Comparison of ENCODE assay signal across 17 mouse cellular contexts in genomic region chr10:8495543-8496141, GRCm38 (mm10). TPM values are rescaled to one million over a fixed set of nuclear protein-coding genes. Genes with fewer than 3 reads are reported as not detected.
DNase-seq lines count a peak whose midpoint lies in the region; ATAC-seq and TF ChIP-seq lines count a peak whose summit lies in the region.
"Had no signal": no experiment of that assay in that cellular context is flagged by ENCODE, and none has a peak within 500 bp of the region (broad histone marks: within the 10 kb centered on the region; RNA-seq: fewer than 3 reads in every experiment).

No protein-coding gene starts in this region.

- no peaks in the 10 kb centered on the region for H3K36me3 ChIP-seq in embryonic facial prominence, embryonic 12.5 days
- no peaks in the 10 kb centered on the region for H3K36me3 ChIP-seq in embryonic facial prominence, embryonic 10.5 days (replicated peaks)
- no peaks in the 10 kb centered on the region for H3K36me3 ChIP-seq in kidney, postnatal 0 days (ENCODE audit: insufficient read depth, low read length)
- H3K36me3 ChIP-seq in limb, embryonic 14.5 days (ENCODE audit: control insufficient read depth, insufficient read depth, low read length) = 0 out of 2 replicates have a peak, but pooled peaks cover 4% of the 10 kb centered on the region
- H3K36me3 ChIP-seq in thymus, adult 2 months (ENCODE audit: control insufficient read depth, insufficient read depth, low read length) = no peaks in the 10 kb centered on the region
- H3K36me3 ChIP-seq: forebrain, embryonic 10.5 days; heart, embryonic 13.5 days had no signal

- TF ChIP-seq POLR2A in limb, embryonic 14.5 days (IDR thresholded peaks at IDR 0.05; ENCODE audit: borderline replicate concordance, extremely low read depth, insufficient read depth, insufficient read length) = no peak
- TF ChIP-seq POLR2A in thymus, adult 2 months (IDR thresholded peaks at IDR 0.05; ENCODE audit: control insufficient read depth, extremely low read depth, insufficient read depth, low read length, poor library complexity) = no peak

- H3K4me3 ChIP-seq in embryonic facial prominence, embryonic 12.5 days = no peak overlapping the region
- no peak overlapping the region for H3K4me3 ChIP-seq in embryonic facial prominence, embryonic 10.5 days
- no peak overlapping the region for H3K4me3 ChIP-seq in kidney, postnatal 0 days (replicated peaks; ENCODE audit: low read depth, low read length)
- H3K4me3 ChIP-seq in limb, embryonic 14.5 days (replicated peaks; ENCODE audit: low read length) = no peak overlapping the region
- no peak overlapping the region for H3K4me3 ChIP-seq in thymus, adult 2 months (ENCODE audit: control insufficient read depth, insufficient read depth, low read length)
- H3K4me3 ChIP-seq: forebrain, embryonic 10.5 days; heart, embryonic 13.5 days had no signal

- ATAC-seq in embryonic facial prominence, embryonic 12.5 days (ENCODE audit: insufficient number of reproducible peaks, insufficient read depth, low FRiP score, low TSS enrichment) = no peak
- ATAC-seq in kidney, postnatal 0 days (replicated peaks; ENCODE audit: low FRiP score, low read depth) = no peak
- no peak for ATAC-seq in limb, embryonic 14.5 days (ENCODE audit: low FRiP score, low read depth)
- ATAC-seq: activated CD4-positive, CD25-positive, alpha-beta regulatory T cell, adult 4 months; inflammation-experienced regulatory T-cells, adult 6 months; liver, postnatal 0 days had no signal

- TF ChIP-seq CTCF in kidney, postnatal 0 days (IDR thresholded peaks at IDR 0.05; ENCODE audit: low read depth) = no peak
- no peak for TF ChIP-seq CTCF in thymus, adult 2 months (IDR thresholded peaks at IDR 0.05; ENCODE audit: borderline replicate concordance, control insufficient read depth, extremely low read depth, insufficient read depth, low read length, poor library complexity)

- H3K9me3 ChIP-seq in embryonic facial prominence, embryonic 12.5 days = no peaks in the 10 kb centered on the region
- H3K9me3 ChIP-seq in embryonic facial prominence, embryonic 10.5 days = 0 out of 2 replicates have a peak, but pooled peaks cover 4% of the 10 kb centered on the region
- no peaks in the 10 kb centered on the region for H3K9me3 ChIP-seq in kidney, postnatal 0 days (replicated peaks; ENCODE audit: low read length)
- H3K9me3 ChIP-seq in limb, embryonic 14.5 days (ENCODE audit: control insufficient read depth, low read length) = no peaks in the 10 kb centered on the region
- H3K9me3 ChIP-seq: forebrain, embryonic 10.5 days had no signal

- H3K9ac ChIP-seq in embryonic facial prominence, embryonic 12.5 days = no peak overlapping the region
- no peak overlapping the region for H3K9ac ChIP-seq in kidney, postnatal 0 days (ENCODE audit: low read depth, low read length)
- no peak overlapping the region for H3K9ac ChIP-seq in limb, embryonic 14.5 days (ENCODE audit: low read depth, low read length, severe bottlenecking)
- H3K9ac ChIP-seq: heart, embryonic 13.5 days; liver, postnatal 0 days had no signal

- 0 out of 2 replicates have a peak overlapping the region, but pooled peaks have one; percentile 23 for H3K27ac ChIP-seq in embryonic facial prominence, embryonic 12.5 days
- H3K27ac ChIP-seq in embryonic facial prominence, embryonic 10.5 days (replicated peaks) = no peak overlapping the region
- H3K27ac ChIP-seq in kidney, postnatal 0 days = no peak overlapping the region
- H3K27ac ChIP-seq in limb, embryonic 14.5 days (replicated peaks; ENCODE audit: low read depth, low read length) = no peak overlapping the region
- H3K27ac ChIP-seq in thymus, adult 2 months (ENCODE audit: control insufficient read depth, insufficient read depth, low read length) = no peak overlapping the region
- H3K27ac ChIP-seq: forebrain, embryonic 10.5 days; heart, embryonic 13.5 days had no signal

- DNase-seq in embryonic facial prominence, embryonic 10.5 days (ENCODE audit: low spot score) = no peak
- DNase-seq in kidney, postnatal 0 days (ENCODE audit: low spot score) = peak; percentile 74
- DNase-seq in kidney, adult 8-10 months = no peak
- peak; percentile 32 for DNase-seq in 3T3-L1 (ENCODE audit: low read depth, low spot score)
- peak; percentile 35 for DNase-seq in limb, embryonic 14.5 days (ENCODE audit: low spot score)
- DNase-seq in thymus, adult 2 months = no peak
- DNase-seq in c-Kit-positive CD71-positive TER-119-positive erythroid progenitor cells, embryonic 14.5 days (ENCODE audit: low spot score) = no peak
- DNase-seq: adrenal gland, postnatal 36 days; gastrocnemius, postnatal 25 days; layer of hippocampus, postnatal 36 days; liver, postnatal 0 days had no signal

- no peaks in the 10 kb centered on the region for H3K4me1 ChIP-seq in embryonic facial prominence, embryonic 12.5 days
- H3K4me1 ChIP-seq in embryonic facial prominence, embryonic 10.5 days = no peaks in the 10 kb centered on the region
- H3K4me1 ChIP-seq in kidney, postnatal 0 days (replicated peaks; ENCODE audit: insufficient read depth, low read length) = no peaks in the 10 kb centered on the region
- 0 out of 2 replicates have a peak, but pooled peaks cover 7% of the 10 kb centered on the region for H3K4me1 ChIP-seq in limb, embryonic 14.5 days (ENCODE audit: control insufficient read depth, insufficient read depth, low read length)
- H3K4me1 ChIP-seq in thymus, adult 2 months (replicated peaks; ENCODE audit: control insufficient read depth, insufficient read depth, low read length) = no peaks in the 10 kb centered on the region

- WGBS in embryonic facial prominence, embryonic 12.5 days = 55% methylated on average over 5 of the region's 5 CpGs
- 74% methylated on average over 5 of the region's 5 CpGs for WGBS in embryonic facial prominence, embryonic 10.5 days
- 34% methylated on average over 5 of the region's 5 CpGs for WGBS in kidney, postnatal 0 days
- WGBS in limb, embryonic 14.5 days = 27% methylated on average over 5 of the region's 5 CpGs
- WGBS in thymus, adult 2 months = 84% methylated on average over 5 of the region's 5 CpGs

- H3K4me2 ChIP-seq in embryonic facial prominence, embryonic 12.5 days (replicated peaks) = no peak overlapping the region
- no peak overlapping the region for H3K4me2 ChIP-seq in kidney, postnatal 0 days (ENCODE audit: low read length)
- no peak overlapping the region for H3K4me2 ChIP-seq in limb, embryonic 14.5 days (replicated peaks; ENCODE audit: low read depth, low read length, severe bottlenecking)
- H3K4me2 ChIP-seq: heart, embryonic 13.5 days had no signal

- H3K27me3 ChIP-seq in embryonic facial prominence, embryonic 12.5 days = no peaks in the 10 kb centered on the region
- no peaks in the 10 kb centered on the region for H3K27me3 ChIP-seq in embryonic facial prominence, embryonic 10.5 days (replicated peaks; ENCODE audit: low read depth, poor library complexity, severe bottlenecking)
- no peaks in the 10 kb centered on the region for H3K27me3 ChIP-seq in kidney, postnatal 0 days (ENCODE audit: insufficient read depth, low read length)
- no peaks in the 10 kb centered on the region for H3K27me3 ChIP-seq in limb, embryonic 14.5 days (ENCODE audit: control insufficient read depth, insufficient read depth, low read length)
- H3K27me3 ChIP-seq in thymus, adult 2 months (ENCODE audit: control insufficient read depth, insufficient read depth, low read length) = no peaks in the 10 kb centered on the region
- H3K27me3 ChIP-seq: CH12.LX; heart, embryonic 13.5 days had no signal

RNA-seq across cellular contexts. Expression of gene Ust, which starts 23.0 kb away (rescaled TPM):
- polyA plus RNA-seq in embryonic facial prominence, embryonic 12.5 days (2016; fragmentation: Nextera tagmentation; extraction: Ambion mirVana) = 6.8 and 7.3 TPM in 2 replicates
- 3.4 and 3.9 TPM in 2 replicates for polyA plus RNA-seq in embryonic facial prominence, embryonic 10.5 days (2016; fragmentation: Nextera tagmentation; extraction: Ambion mirVana)
- 4.4 and 4.5 TPM in 2 replicates for polyA plus RNA-seq in kidney, postnatal 0 days (2015; fragmentation: Nextera tagmentation; extraction: Ambion mirVana)
- 9.9 and 11.5 TPM in 2 replicates for polyA plus RNA-seq in limb, embryonic 14.5 days (2012; rRNA removed)
- polyA plus RNA-seq in limb, embryonic 14.5 days (2014; fragmentation: Nextera tagmentation; extraction: Ambion mirVana) = 14.5 and 16.2 TPM in 2 replicates
- polyA plus RNA-seq in thymus, adult 2 months (2012; rRNA removed) = 2.9 and 3.5 TPM in 2 replicates

Comparison
In these comparisons a context has a peak if more than half of its experiments do, and no peak if none do; other contexts are left out.
1. DNase-seq: peak in kidney, postnatal 0 days (single experiment), 3T3-L1 (single experiment) and limb, embryonic 14.5 days (single experiment); none in embryonic facial prominence, embryonic 10.5 days (single experiment), kidney, adult 8-10 months (0 of 2), thymus, adult 2 months (single experiment) and c-Kit-positive CD71-positive TER-119-positive erythroid progenitor cells, embryonic 14.5 days (single experiment).